Mouse (Mus musculus): ENCODE data around the gene Sag. TPM values are rescaled to one million over a fixed set of nuclear protein-coding genes. Genes with fewer than 3 reads are reported as not detected.

The Sag gene
- total RNA-seq, 2 experiments from 2014 or later = 2.2 to 3.3 TPM

- intact Hi-C loops (cut with DNase I) = no loop called here
These were observed 53.3 kb downstream of the Sag start for GRCm38 (mm10) chr1:87856823-87857222.

GRCm38 (mm10) chr1:87858031-87858430 is 54.6 kb downstream of the Sag start:
- no peak for DNase-seq (ENCODE audit: extremely low spot score in 1 of 2, low spot score in 2 of 2)
- Histone ChIP-seq H3K4me3 (no peak overlapping the region), H3K27ac (no peak overlapping the region)
- no peak for TF ChIP-seq CTCF (IDR thresholded peaks at IDR 0.05)
- intact Hi-C loops (cut with DNase I) = no loop called here

More at GRCm38 (mm10) chr1:87856823-87857222, 53.3 kb downstream of the Sag start:
- no peak overlapping the region for H3K4me3 ChIP-seq
- peak overlapping the region; percentile 36; the same call in 1 of the 2 replicates for H3K27ac ChIP-seq
- no peak for TF ChIP-seq CTCF (IDR thresholded peaks at IDR 0.05)
- no peak for DNase-seq (ENCODE audit: extremely low spot score in 1 of 2, low spot score in 2 of 2)

GRCm38 (mm10) chr1:87858529-87858928 is 55.0 kb downstream of the Sag start:
- no peak for TF ChIP-seq CTCF (IDR thresholded peaks at IDR 0.05)
- intact Hi-C loops (cut with DNase I) = no loop called here
- Histone ChIP-seq H3K4me3 (no peak overlapping the region), H3K27ac (no peak overlapping the region)
- DNase-seq (ENCODE audit: extremely low spot score in 1 of 2, low spot score in 2 of 2) = no peak

- intact Hi-C loops (cut with DNase I) = no loop called here
These were observed 60.1 kb downstream of the Sag start for GRCm38 (mm10) chr1:87863602-87864001.

GRCm38 (mm10) chr1:87864889-87865288 is 61.4 kb downstream of the Sag start:
- no peak for TF ChIP-seq CTCF (IDR thresholded peaks at IDR 0.05)
- H3K27ac ChIP-seq = no peak overlapping the region
- H3K4me3 ChIP-seq = no peak overlapping the region
- intact Hi-C loops (cut with DNase I) = no loop called here
- DNase-seq (ENCODE audit: extremely low spot score in 1 of 2, low spot score in 2 of 2) = no peak

More at GRCm38 (mm10) chr1:87863602-87864001, 60.1 kb downstream of the Sag start:
- no peak for TF ChIP-seq CTCF (IDR thresholded peaks at IDR 0.05)
- DNase-seq (ENCODE audit: extremely low spot score in 1 of 2, low spot score in 2 of 2) = no peak
- Histone ChIP-seq H3K27ac (no peak overlapping the region), H3K4me3 (no peak overlapping the region)

- intact Hi-C loops (cut with DNase I) = no loop called here
- Histone ChIP-seq H3K4me3 (no peak overlapping the region), H3K27ac (no peak overlapping the region)
- TF ChIP-seq CTCF (IDR thresholded peaks at IDR 0.05) = no peak
- DNase-seq (ENCODE audit: extremely low spot score in 1 of 2, low spot score in 2 of 2) = no peak
These were observed 63.2 kb downstream of the Sag start for GRCm38 (mm10) chr1:87866672-87867071.

GRCm38 (mm10) chr1:87871546-87871945 is 68.1 kb downstream of the Sag start:
- no peak for TF ChIP-seq CTCF (IDR thresholded peaks at IDR 0.05)

GRCm38 (mm10) chr1:87873081-87873480 is 69.6 kb downstream of the Sag start:
- intact Hi-C loops (cut with DNase I) = no loop called here
- no peak for TF ChIP-seq CTCF (IDR thresholded peaks at IDR 0.05)
- Histone ChIP-seq H3K27ac (no peak overlapping the region), H3K4me3 (no peak overlapping the region)
- no peak for DNase-seq (ENCODE audit: extremely low spot score in 1 of 2, low spot score in 2 of 2)

More at GRCm38 (mm10) chr1:87871546-87871945, 68.1 kb downstream of the Sag start:
- intact Hi-C loops (cut with DNase I) = no loop called here
- no peak overlapping the region for H3K4me3 ChIP-seq
- DNase-seq (ENCODE audit: extremely low spot score in 1 of 2, low spot score in 2 of 2) = no peak
- no peak overlapping the region for H3K27ac ChIP-seq

GRCm38 (mm10) chr1:87876065-87876464 is 72.6 kb downstream of the Sag start:
- intact Hi-C loops (cut with DNase I) = no loop called here
- no peak for DNase-seq (ENCODE audit: extremely low spot score in 1 of 2, low spot score in 2 of 2)
- Histone ChIP-seq H3K27ac (no peak overlapping the region), H3K4me3 (no peak overlapping the region)
- TF ChIP-seq CTCF (IDR thresholded peaks at IDR 0.05) = no peak

- TF ChIP-seq CTCF (IDR thresholded peaks at IDR 0.05) = no peak
- DNase-seq (ENCODE audit: extremely low spot score in 1 of 2, low spot score in 2 of 2) = no peak
- no peak overlapping the region for H3K4me3 ChIP-seq
- H3K27ac ChIP-seq = no peak overlapping the region
- intact Hi-C loops (cut with DNase I) = no loop called here
These were observed 74.2 kb downstream of the Sag start for GRCm38 (mm10) chr1:87877552-87878283.

- H3K4me3 ChIP-seq = no peak overlapping the region
- DNase-seq (ENCODE audit: extremely low spot score in 1 of 2, low spot score in 2 of 2) = no peak
- intact Hi-C loops (cut with DNase I) = no loop called here
- no peak for TF ChIP-seq CTCF (IDR thresholded peaks at IDR 0.05)
- H3K27ac ChIP-seq = no peak overlapping the region; the same call in 1 of the 2 replicates
These were observed 75.6 kb downstream of the Sag start for GRCm38 (mm10) chr1:87879034-87879433.

GRCm38 (mm10) chr1:87879494-87880325 is 76.2 kb downstream of the Sag start:
- Histone ChIP-seq H3K27ac (peak overlapping the region; percentile 72), H3K4me3 (no peak overlapping the region)
- intact Hi-C loops (cut with DNase I) = no loop called here
- TF ChIP-seq CTCF (IDR thresholded peaks at IDR 0.05) = no peak
- DNase-seq (ENCODE audit: extremely low spot score in 1 of 2, low spot score in 2 of 2) = peak; percentile 59 to 63
